Mouse (Mus musculus) heart, embryonic 12.5 days (tissue): ENCODE data around the gene Tcea3. TPM values are rescaled to one million over a fixed set of nuclear protein-coding genes. Genes with fewer than 3 reads are reported as not detected.

Experiments
- ATAC-seq: fragments of 200-750 bp; cut with Nextera tagmentation; 2 replicates; pipeline ENCODE4 v1.8.0; 2017; ENCODE audit warnings: moderate TSS enrichment, moderate library complexity; ENCODE audit not compliant: insufficient number of reproducible peaks, low FRiP score
- H3K27ac ChIP-seq: fragments of 300-500 bp; sonication (generic); 2 replicates; pipeline ENCODE4 v1.5.1; 2016; ENCODE audit warnings: mild to moderate bottlenecking, moderate library complexity; ENCODE audit not compliant: poor library complexity, severe bottlenecking
- H3K27me3 ChIP-seq: fragments of 300-500 bp; sonication (generic); replicated peaks from 2 replicates; pipeline ENCODE4 v1.6.1; 2016; ENCODE audit warnings: mild to moderate bottlenecking, moderate library complexity
- H3K36me3 ChIP-seq: fragments of 300-500 bp; sonication (generic); 2 replicates; pipeline ENCODE4 v1.6.1; 2016; ENCODE audit warnings: mild to moderate bottlenecking, moderate library complexity
- H3K4me1 ChIP-seq: fragments of 300-500 bp; sonication (generic); replicated peaks from 2 replicates; pipeline ENCODE4 v1.6.1; 2016; ENCODE audit warnings: mild to moderate bottlenecking
- H3K4me2 ChIP-seq: fragments of 300-500 bp; sonication (generic); 2 replicates; pipeline ENCODE4 v1.6.1; 2016; ENCODE audit warnings: mild to moderate bottlenecking, moderate library complexity
- H3K4me3 ChIP-seq: fragments of 300-500 bp; sonication (generic); 2 replicates; pipeline ENCODE4 v1.5.1; 2016; ENCODE audit warnings: mild to moderate bottlenecking
- H3K9ac ChIP-seq: fragments of 300-500 bp; sonication (generic); 2 replicates; pipeline ENCODE4 v1.6.1; 2016; ENCODE audit warnings: mild to moderate bottlenecking, moderate library complexity
- H3K9me3 ChIP-seq: fragments of 300-500 bp; sonication (generic); replicated peaks from 2 replicates; pipeline ENCODE4 v1.6.1; 2016; ENCODE audit warnings: mild to moderate bottlenecking, moderate library complexity
- WGBS: fragments of 180-500 bp; shearing (Covaris S2); methylation state at CpG from one replicate; pipeline ENCODE4 v1.1.7; 2016; 5-methylcytosine and 5-hydroxymethylcytosine counted together
- polyA plus RNA-seq: library from polyadenylated mRNA; unstranded; fragments of >200 nt; fragmentation: Nextera tagmentation; extraction: Ambion mirVana; gene quantifications from 2 replicates; pipeline ENCODE4 v1.2.1, GENCODE M21; 2016

Tcea3 gene
- polyA plus RNA-seq, 1 experiment from 2014 or later: 57.6 TPM

GRCm38 (mm10) chr4:136324226-136324625 lies 76.7 kb downstream of the Tcea3 start:
- H3K9me3 ChIP-seq: no peaks in the 10 kb centered on the region
- 66% methylated on average over 2 of the region's 2 CpGs for WGBS
- peaks cover 8% of the 10 kb centered on the region for H3K4me1 ChIP-seq
- H3K36me3 ChIP-seq: peaks cover 57% of the 10 kb centered on the region
- no peaks in the 10 kb centered on the region for H3K27me3 ChIP-seq
- no peak overlapping the region for H3K9ac ChIP-seq
- no peak for ATAC-seq
- no peak overlapping the region for H3K4me2 ChIP-seq
- H3K27ac ChIP-seq: no peak overlapping the region
- no peak overlapping the region for H3K4me3 ChIP-seq

Other genes starting within 250 kb of the Tcea3 start
- 35.3 and 36.8 TPM in 2 replicates for gene Eloa, start 226.0 kb upstream of the Tcea3 start, polyA plus RNA-seq
- gene Rpl11, start 194.3 kb upstream of the Tcea3 start, polyA plus RNA-seq: 257 and 262 TPM in 2 replicates
- gene Id3, start 104.2 kb upstream of the Tcea3 start, polyA plus RNA-seq: 320 and 321 TPM in 2 replicates
- gene E2f2, start 75.3 kb upstream of the Tcea3 start, polyA plus RNA-seq: 8.1 and 9.3 TPM in 2 replicates
- gene Asap3, start 41.4 kb upstream of the Tcea3 start, polyA plus RNA-seq: 2.9 and 3.4 TPM in 2 replicates
- 24.7 and 24.9 TPM in 2 replicates for gene Zfp46, start 37.0 kb downstream of the Tcea3 start, polyA plus RNA-seq
- gene Hnrnpr, start 63.2 kb downstream of the Tcea3 start, polyA plus RNA-seq: 112 and 115 TPM in 2 replicates
- 0.08 TPM in 1 of 2 replicates, not detected in the other for gene Htr1d, start 175.8 kb downstream of the Tcea3 start, polyA plus RNA-seq
- 0.24 and 0.54 TPM in 2 replicates for gene 6030445D17Rik, start 214.5 kb downstream of the Tcea3 start, polyA plus RNA-seq
- 83.8 and 95.1 TPM in 2 replicates for gene Luzp1, start 222.0 kb downstream of the Tcea3 start, polyA plus RNA-seq